Mouse (Mus musculus): ENCODE measurements around the gene Dmpk. TPM values are rescaled to one million over a fixed set of nuclear protein-coding genes. Genes with fewer than 3 reads are reported as not detected.

Gene Dmpk
- polyA plus RNA-seq, 1 experiment from 2014 or later: 8.8 TPM

DNA sequence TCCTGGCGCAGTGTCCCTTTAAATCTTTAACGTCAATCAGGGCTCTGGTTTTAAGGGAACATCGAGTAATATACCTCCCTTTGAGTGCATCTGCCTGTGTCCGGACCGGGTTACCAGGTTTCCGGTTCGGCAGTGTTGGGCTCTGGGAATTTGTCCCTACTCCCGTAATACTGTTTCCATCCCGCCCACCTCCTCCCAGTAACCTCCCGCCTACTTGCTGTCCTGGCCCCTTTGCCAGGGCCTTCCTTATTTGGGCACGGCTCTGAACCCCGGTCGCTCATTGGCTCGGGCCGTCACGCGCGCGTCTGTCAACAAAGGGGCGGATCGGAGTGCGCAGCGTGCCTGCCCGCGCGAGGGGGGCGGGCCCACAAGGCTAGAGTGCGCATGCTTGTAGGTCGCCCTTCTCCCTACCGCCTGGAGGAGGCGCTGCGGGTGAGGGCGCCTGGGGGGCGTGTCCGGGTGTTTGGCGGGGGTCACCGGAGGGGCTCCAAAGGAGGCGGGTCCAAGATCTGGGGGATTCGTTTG is 47.7 kb downstream of the Dmpk start:
- H3K9ac ChIP-seq (replicated peaks): peak overlapping the region; percentile 34
- H3K4me1 ChIP-seq: peaks cover 12% of the 10 kb centered on the region
- H3K9me3 ChIP-seq: no peaks in the 10 kb centered on the region
- peak overlapping the region; percentile 45 for H3K4me3 ChIP-seq
- H3K27ac ChIP-seq (replicated peaks): peak overlapping the region; percentile 88
- under 1% methylated on average over 39 of the region's 39 CpGs for WGBS
- ATAC-seq (replicated peaks): peak; percentile 99
- H3K4me2 ChIP-seq (replicated peaks): peak overlapping the region; percentile 66
- H3K27me3 ChIP-seq: no peaks in the 10 kb centered on the region
- peaks cover 11% of the 10 kb centered on the region for H3K36me3 ChIP-seq

DNA sequence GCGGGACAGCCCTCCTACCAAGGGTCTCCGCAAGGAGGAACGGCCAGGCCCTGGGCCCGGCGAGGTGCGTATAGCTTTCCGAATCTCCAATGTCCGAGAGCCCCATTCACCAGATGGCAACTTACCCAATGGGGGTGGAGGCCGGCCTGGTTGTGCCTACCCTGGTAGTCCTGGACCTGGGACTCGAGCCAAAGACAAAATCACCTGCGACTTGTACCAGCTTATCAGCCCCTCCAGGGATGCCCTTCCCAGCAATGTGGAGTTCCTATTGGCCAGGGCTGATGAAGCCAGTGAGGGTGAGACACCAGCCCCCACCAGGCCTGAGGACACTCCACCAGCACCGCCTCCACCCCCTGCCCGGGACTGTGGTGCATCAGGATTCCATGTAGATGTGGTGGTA is 52.5 kb downstream of the Dmpk start:
- Histone ChIP-seq H3K4me1 (peaks cover 7% of the 10 kb centered on the region), H3K9ac (replicated peaks) (no peak overlapping the region), H3K4me3 (no peak overlapping the region), H3K4me2 (replicated peaks) (no peak overlapping the region), H3K27me3 (no peaks in the 10 kb centered on the region), H3K27ac (replicated peaks) (no peak overlapping the region), H3K9me3 (no peaks in the 10 kb centered on the region), H3K36me3 (peaks cover 51% of the 10 kb centered on the region)
- WGBS: 94% methylated on average over 13 of the region's 13 CpGs
- no peak for ATAC-seq (replicated peaks)

DNA sequence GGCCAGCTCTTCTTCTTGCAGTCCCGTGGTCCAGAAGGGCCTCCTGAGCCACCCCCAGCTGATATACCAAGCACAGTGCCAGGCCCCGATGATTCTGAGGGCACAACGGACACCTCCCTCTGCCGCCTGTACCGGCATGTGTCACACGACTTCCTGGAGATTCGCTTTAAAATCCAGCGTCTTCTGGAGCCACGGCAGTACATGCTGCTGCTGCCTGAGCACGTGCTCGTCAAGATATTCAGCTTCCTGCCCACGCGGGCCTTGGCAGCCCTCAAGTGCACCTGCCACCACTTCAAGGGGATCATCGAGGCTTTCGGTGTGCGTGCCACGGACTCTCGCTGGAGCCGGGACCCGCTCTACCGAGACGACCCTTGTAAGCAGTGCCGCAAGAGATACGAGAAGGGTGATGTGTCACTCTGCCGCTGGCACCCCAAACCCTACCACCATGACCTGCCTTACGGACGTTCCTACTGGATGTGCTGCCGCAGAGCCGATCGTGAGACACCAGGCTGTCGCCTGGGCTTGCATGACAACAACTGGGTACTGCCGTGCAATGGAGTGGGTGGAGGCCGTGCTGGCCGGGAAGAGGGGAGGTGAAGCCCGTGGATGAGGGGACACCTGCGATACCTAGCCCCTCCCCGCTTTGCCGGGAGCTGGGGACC is 53.2 kb downstream of the Dmpk start:
- Histone ChIP-seq H3K4me2 (replicated peaks) (no peak overlapping the region), H3K4me1 (peaks cover 4% of the 10 kb centered on the region), H3K36me3 (peaks cover 56% of the 10 kb centered on the region), H3K4me3 (no peak overlapping the region), H3K27ac (replicated peaks) (no peak overlapping the region), H3K27me3 (no peaks in the 10 kb centered on the region), H3K9ac (replicated peaks) (no peak overlapping the region), H3K9me3 (no peaks in the 10 kb centered on the region)
- 92% methylated on average over 38 of the region's 38 CpGs for WGBS
- 0 out of 2 replicates have a peak, but pooled peaks have one; percentile 24 for ATAC-seq (replicated peaks)

DNA sequence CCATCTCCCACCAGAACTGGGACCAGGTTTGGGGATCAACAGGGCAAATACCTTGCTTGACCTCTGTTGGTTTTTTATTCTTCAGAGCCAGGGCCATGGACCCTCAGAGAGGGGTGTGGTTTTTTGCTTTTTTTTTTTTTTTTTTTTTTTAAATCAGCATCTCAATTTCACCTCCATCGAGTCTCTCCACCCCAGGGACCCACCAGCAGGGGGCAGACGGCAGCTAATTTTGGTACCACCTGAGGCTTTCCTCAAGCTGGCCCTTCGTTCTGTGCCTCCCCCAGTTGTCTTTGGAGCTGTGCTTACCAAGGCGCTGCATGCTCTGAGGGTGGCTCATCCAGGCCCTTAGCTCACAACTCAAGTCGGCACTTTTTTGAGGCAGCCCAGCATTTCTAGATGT is 53.7 kb downstream of the Dmpk start:
- Histone ChIP-seq H3K36me3 (peaks cover 57% of the 10 kb centered on the region), H3K9ac (replicated peaks) (no peak overlapping the region), H3K27ac (replicated peaks) (no peak overlapping the region), H3K27me3 (no peaks in the 10 kb centered on the region), H3K4me1 (no peaks in the 10 kb centered on the region), H3K4me3 (no peak overlapping the region), H3K4me2 (replicated peaks) (no peak overlapping the region), H3K9me3 (no peaks in the 10 kb centered on the region)
- no peak for ATAC-seq (replicated peaks)
- WGBS: 45% methylated on average over 5 of the region's 5 CpGs

Small RNAs within 50 kb of the gene (microRNA-seq; reads per million reads assigned to microRNA genes)
- not detected for gene Mir3100

Other genes with a start within 250 kb of the Dmpk start
- 0.13 and 0.29 TPM in 2 replicates for gene Mill2, start 243.9 kb upstream of the Dmpk start, polyA plus RNA-seq (2015; fragmentation: Nextera tagmentation; extraction: Ambion mirVana)
- gene Pglyrp1, start 212.5 kb upstream of the Dmpk start, polyA plus RNA-seq (2015; fragmentation: Nextera tagmentation; extraction: Ambion mirVana): 18.2 and 19.2 TPM in 2 replicates
- gene Ccdc61, start 173.4 kb upstream of the Dmpk start, polyA plus RNA-seq (2015; fragmentation: Nextera tagmentation; extraction: Ambion mirVana): 26.5 and 27.9 TPM in 2 replicates
- 17.6 and 18.0 TPM in 2 replicates for gene Nova2, start 158.0 kb upstream of the Dmpk start, polyA plus RNA-seq (2015; fragmentation: Nextera tagmentation; extraction: Ambion mirVana)
- 0.60 and 1.2 TPM in 2 replicates for gene Nanos2, start 96.4 kb upstream of the Dmpk start, polyA plus RNA-seq (2015; fragmentation: Nextera tagmentation; extraction: Ambion mirVana)
- 4.4 and 5.5 TPM in 2 replicates for gene Mypop, start 92.6 kb upstream of the Dmpk start, polyA plus RNA-seq (2015; fragmentation: Nextera tagmentation; extraction: Ambion mirVana)
- gene Irf2bp1, start 79.8 kb upstream of the Dmpk start, polyA plus RNA-seq (2015; fragmentation: Nextera tagmentation; extraction: Ambion mirVana): 35.4 and 36.7 TPM in 2 replicates
- 0.18 TPM in 1 of 2 replicates, not detected in the other for gene Foxa3, start 60.3 kb upstream of the Dmpk start, polyA plus RNA-seq (2015; fragmentation: Nextera tagmentation; extraction: Ambion mirVana)
- gene Sympk, start 59.5 kb upstream of the Dmpk start, polyA plus RNA-seq (2015; fragmentation: Nextera tagmentation; extraction: Ambion mirVana): 34.8 and 35.4 TPM in 2 replicates
- not detected in 2 replicates for gene Rsph6a, start 29.2 kb upstream of the Dmpk start, polyA plus RNA-seq (2015; fragmentation: Nextera tagmentation; extraction: Ambion mirVana)
- gene Dmwd, start 7.6 kb upstream of the Dmpk start, polyA plus RNA-seq (2015; fragmentation: Nextera tagmentation; extraction: Ambion mirVana): 32.0 and 35.1 TPM in 2 replicates
- gene Six5, start 10.7 kb downstream of the Dmpk start, polyA plus RNA-seq (2015; fragmentation: Nextera tagmentation; extraction: Ambion mirVana): 2.3 and 2.4 TPM in 2 replicates
- 3.6 and 3.8 TPM in 2 replicates for gene Gm4969, start 34.5 kb downstream of the Dmpk start, polyA plus RNA-seq (2015; fragmentation: Nextera tagmentation; extraction: Ambion mirVana)
- gene Fbxo46, start 36.0 kb downstream of the Dmpk start, polyA plus RNA-seq (2015; fragmentation: Nextera tagmentation; extraction: Ambion mirVana): 23.4 and 25.4 TPM in 2 replicates
- gene Qpctl, start 65.4 kb downstream of the Dmpk start, polyA plus RNA-seq (2015; fragmentation: Nextera tagmentation; extraction: Ambion mirVana): 18.7 and 19.4 TPM in 2 replicates
- gene Snrpd2, start 65.9 kb downstream of the Dmpk start, polyA plus RNA-seq (2015; fragmentation: Nextera tagmentation; extraction: Ambion mirVana): 135 and 143 TPM in 2 replicates
- 18.1 and 20.0 TPM in 2 replicates for gene Gipr, start 82.3 kb downstream of the Dmpk start, polyA plus RNA-seq (2015; fragmentation: Nextera tagmentation; extraction: Ambion mirVana)
- gene Eml2, start 92.6 kb downstream of the Dmpk start, polyA plus RNA-seq (2015; fragmentation: Nextera tagmentation; extraction: Ambion mirVana): 8.2 and 12.5 TPM in 2 replicates
- 2.2 and 2.4 TPM in 2 replicates for gene Gpr4, start 128.7 kb downstream of the Dmpk start, polyA plus RNA-seq (2015; fragmentation: Nextera tagmentation; extraction: Ambion mirVana)
- gene Opa3, start 144.5 kb downstream of the Dmpk start, polyA plus RNA-seq (2015; fragmentation: Nextera tagmentation; extraction: Ambion mirVana): 40.6 and 44.5 TPM in 2 replicates
- 37.6 and 39.5 TPM in 2 replicates for gene Vasp, start 188.0 kb downstream of the Dmpk start, polyA plus RNA-seq (2015; fragmentation: Nextera tagmentation; extraction: Ambion mirVana)
- gene Ppm1n, start 196.2 kb downstream of the Dmpk start, polyA plus RNA-seq (2015; fragmentation: Nextera tagmentation; extraction: Ambion mirVana): 0.19 and 0.31 TPM in 2 replicates
- 123 and 127 TPM in 2 replicates for gene Rtn2, start 198.8 kb downstream of the Dmpk start, polyA plus RNA-seq (2015; fragmentation: Nextera tagmentation; extraction: Ambion mirVana)
- gene Fosb, start 226.2 kb downstream of the Dmpk start, polyA plus RNA-seq (2015; fragmentation: Nextera tagmentation; extraction: Ambion mirVana): 0.11 TPM in 2 replicates

All from forebrain, embryonic 15.5 days (tissue).